Mouse (Mus musculus) T-cell, adult 2 months (primary cell): ENCODE measurements at regions not wholly inside any gene's neighbourhood (a gene's known extent, or its start where the extent isn't known, plus 50 kb on each side); places are given as distances from the start of the nearest gene placed in this dataset.

ENCODE experiments used
- DNase-seq: peaks from one replicate; pipeline ENCODE4 v3.0.0; 2022; ENCODE audit warnings: low spot score

- DNase-seq = no peak
Measured at GRCm38 (mm10) chr2:45356021-45356420, 238.8 kb upstream of the Zeb2 start.

- no peak for DNase-seq
Measured at GRCm38 (mm10) chr2:45351529-45352133, 234.4 kb upstream of the Zeb2 start.

GRCm38 (mm10) chr2:45346358-45346757 is 229.2 kb upstream of the Zeb2 start:
- DNase-seq = no peak

GRCm38 (mm10) chr2:45339866-45340265 is 222.7 kb upstream of the Zeb2 start:
- DNase-seq = no peak

GRCm38 (mm10) chr2:45338809-45339208 is 221.6 kb upstream of the Zeb2 start:
- no peak for DNase-seq

GRCm38 (mm10) chr2:45316945-45317565 is 199.9 kb upstream of the Zeb2 start:
- DNase-seq = no peak

- DNase-seq = no peak
Measured at GRCm38 (mm10) chr2:45287530-45288009, 170.4 kb upstream of the Zeb2 start.

- no peak for DNase-seq
Measured at GRCm38 (mm10) chr2:45283811-45284210, 166.6 kb upstream of the Zeb2 start.

GRCm38 (mm10) chr2:45279490-45279889 is 162.3 kb upstream of the Zeb2 start:
- no peak for DNase-seq

- no peak for DNase-seq
Measured at GRCm38 (mm10) chr2:45277602-45278001, 160.4 kb upstream of the Zeb2 start.

- DNase-seq = no peak
Measured at GRCm38 (mm10) chr2:45276703-45277102, 159.5 kb upstream of the Zeb2 start.

- no peak for DNase-seq
Measured at GRCm38 (mm10) chr2:45270035-45270434, 152.8 kb upstream of the Zeb2 start.

- no peak for DNase-seq
Measured at GRCm38 (mm10) chr2:45265819-45266218, 148.6 kb upstream of the Zeb2 start.

GRCm38 (mm10) chr2:45261949-45262348 is 144.8 kb upstream of the Zeb2 start:
- no peak for DNase-seq

GRCm38 (mm10) chr2:45258897-45259296 is 141.7 kb upstream of the Zeb2 start:
- no peak for DNase-seq

GRCm38 (mm10) chr2:45256373-45256772 is 139.2 kb upstream of the Zeb2 start:
- no peak for DNase-seq

- DNase-seq = no peak
Measured at GRCm38 (mm10) chr2:45253936-45254335, 136.7 kb upstream of the Zeb2 start.

- no peak for DNase-seq
Measured at GRCm38 (mm10) chr2:45252321-45252720, 135.1 kb upstream of the Zeb2 start.

GRCm38 (mm10) chr2:45249658-45250057 is 132.5 kb upstream of the Zeb2 start:
- DNase-seq = no peak

GRCm38 (mm10) chr2:45246061-45246945 is 129.1 kb upstream of the Zeb2 start:
- no peak for DNase-seq

- DNase-seq = no peak
Measured at GRCm38 (mm10) chr2:45245506-45245905, 128.3 kb upstream of the Zeb2 start.

GRCm38 (mm10) chr2:45244491-45244890 is 127.3 kb upstream of the Zeb2 start:
- no peak for DNase-seq
